Mouse (Mus musculus) B cell, adult 2 months (primary cell): ENCODE measurements around the gene Etv5.
A peak's percentile ranks its signal among the peaks of the same experiment; 100 is the strongest.

Experiments used
- DNase-seq, 2 experiments: peaks; one replicate each; pipeline ENCODE4 v3.0.0; 2022

Gene Etv5

DNA sequence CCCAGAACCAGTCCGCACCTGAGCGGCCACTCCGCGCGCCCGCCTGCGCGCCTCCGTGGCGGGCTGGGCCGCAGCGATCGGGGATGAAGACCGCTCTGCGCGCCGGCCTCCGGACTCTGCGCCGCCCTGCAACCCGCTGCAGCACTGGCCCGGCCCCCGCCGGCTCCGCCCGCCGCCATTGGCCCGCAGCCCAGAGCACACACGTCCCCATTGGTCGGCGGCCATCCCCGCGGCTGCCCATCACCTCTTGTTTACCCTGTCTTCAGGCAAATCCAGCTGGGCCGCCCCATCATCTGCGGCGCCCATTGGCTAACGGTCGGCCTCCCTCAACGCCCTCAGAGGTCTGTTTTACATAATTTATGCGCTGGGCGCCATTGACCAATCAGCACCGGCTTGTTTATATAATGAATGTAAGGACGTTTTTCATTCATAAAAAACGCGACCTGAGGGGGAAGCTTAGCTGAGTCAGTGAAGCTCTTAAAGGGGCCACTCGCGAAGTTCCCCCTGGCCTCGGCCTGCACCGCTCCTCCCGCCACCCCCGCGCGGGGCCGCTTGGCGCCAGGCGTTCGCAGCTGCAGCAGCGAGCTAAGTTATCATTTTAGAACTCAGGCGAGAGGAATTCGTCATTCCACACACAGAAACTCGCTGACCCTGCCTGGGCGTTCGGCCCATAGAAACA, at the start of gene Etv5:
TSS of gene Etv5 (minus strand) at position 221 of the 679 bp plus-strand sequence.
- DNase-seq, result peak; percentile 95 to 96

DNA sequence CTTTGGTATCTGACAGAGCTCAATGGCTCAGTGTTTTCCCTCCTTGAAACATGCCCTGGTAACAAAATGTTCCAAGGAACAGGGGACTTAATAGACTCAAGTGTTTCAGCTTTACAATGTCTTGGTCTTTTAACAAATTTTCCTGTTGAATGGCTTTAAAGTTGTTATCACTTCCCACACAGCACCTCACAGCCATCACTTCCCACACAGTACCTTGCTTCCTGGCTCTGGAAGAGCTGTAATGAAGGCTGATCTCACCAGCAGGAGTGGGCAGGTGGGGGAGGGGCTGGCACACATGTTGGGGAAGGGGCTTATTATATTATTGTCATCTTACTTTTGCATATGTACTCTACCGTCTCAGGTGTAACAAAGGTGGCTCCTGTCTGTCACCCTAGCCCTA, 44.4 kb upstream of the Etv5 start:
- no peak for DNase-seq

DNA sequence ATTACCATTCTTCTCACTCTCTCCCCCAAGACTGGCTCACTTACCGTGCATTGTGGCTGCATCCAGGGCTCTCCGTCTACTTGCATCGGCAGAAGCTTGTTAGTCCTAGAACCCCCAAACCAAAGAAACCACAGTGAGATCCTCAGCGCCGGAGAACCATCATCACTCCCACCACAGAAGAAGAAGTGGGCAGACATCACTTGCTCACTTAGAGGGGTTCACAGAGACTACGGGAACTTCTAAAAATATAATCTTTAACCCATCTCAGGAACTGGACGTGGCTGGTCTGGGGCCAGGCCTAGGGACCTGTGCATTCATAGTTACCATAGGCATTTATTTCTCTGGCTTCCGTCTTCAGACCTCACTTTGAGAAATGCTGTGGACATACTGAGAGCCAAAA, 39.8 kb upstream of the Etv5 start:
- no peak for DNase-seq

DNA sequence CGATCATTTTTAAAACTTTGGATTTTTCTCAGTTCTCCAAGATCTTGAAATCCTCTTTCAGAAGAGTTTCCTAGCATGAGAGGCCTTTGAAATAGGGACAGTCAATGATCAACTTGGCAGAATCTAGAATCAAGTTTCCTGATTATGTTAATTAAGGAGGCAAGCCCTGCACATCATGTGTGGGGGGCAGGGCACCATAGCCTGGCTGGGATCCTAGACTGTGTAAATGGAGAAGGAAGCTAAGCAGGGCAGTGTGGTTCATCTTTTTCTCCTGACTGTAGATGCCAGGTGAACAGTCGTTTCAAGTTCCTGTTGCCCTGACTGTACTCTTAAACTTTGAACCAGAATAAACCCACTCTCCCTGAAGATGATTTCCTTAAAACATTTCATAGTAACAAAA, 32.2 kb upstream of the Etv5 start:
- DNase-seq, result no peak

DNA sequence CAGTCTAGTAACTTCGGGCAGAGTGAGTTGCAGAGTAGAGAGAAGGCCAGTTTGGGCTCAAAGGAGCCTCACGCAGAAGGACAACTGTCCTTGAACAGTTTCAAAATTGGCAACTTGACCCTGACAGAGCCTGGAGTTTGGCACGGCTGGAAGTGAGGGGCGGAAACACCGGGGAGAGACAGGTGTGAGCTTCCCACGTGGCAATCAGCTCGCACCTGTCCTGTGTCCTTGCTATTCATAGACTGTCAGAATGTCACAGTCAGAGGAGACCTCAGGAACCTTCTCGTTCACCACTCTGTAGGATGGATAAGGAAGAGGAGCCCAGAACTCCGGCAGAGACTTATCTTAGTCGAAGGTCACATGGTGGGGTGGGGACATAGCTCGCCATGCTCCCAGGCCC, 29.9 kb upstream of the Etv5 start:
- DNase-seq, result no peak

DNA sequence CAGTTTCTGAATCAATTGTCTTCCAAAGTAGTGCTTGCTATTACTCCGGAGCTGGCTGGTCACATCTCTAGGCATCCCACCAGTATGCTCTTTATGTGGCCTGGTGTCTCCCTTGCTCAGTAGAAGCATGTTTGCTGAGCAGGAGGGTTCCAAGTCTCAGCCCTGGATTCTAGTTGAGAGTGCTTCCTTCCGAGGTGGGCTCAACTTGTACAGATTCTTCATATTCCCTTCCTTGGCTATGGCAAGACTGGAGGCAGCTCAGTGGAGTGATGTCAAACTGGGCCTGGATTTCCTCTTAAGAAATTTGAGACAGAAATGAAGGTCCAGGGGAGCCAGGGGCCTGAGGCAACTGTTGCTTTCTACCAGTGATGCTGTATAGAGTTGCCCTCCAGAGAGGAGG, 27.6 kb upstream of the Etv5 start:
- no peak for DNase-seq

DNA sequence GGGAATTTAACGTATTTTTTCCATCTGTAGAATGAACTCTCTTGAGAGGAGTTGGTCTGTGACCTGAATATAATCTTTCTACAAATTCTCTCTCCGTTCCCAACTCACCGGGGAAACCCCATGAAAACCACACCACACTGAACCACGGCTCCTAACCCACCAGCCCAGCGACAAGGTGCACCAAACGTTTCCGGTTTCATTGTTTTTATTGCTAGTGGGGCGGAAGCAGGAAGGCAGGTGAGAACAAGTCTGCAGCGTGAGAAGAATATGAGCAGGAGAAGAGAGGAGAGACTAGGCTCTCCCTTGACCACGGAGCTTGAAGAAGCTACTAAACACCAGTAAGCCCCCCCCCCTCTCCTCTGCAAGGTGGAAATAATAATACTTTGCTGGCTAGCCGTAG, 26.9 kb upstream of the Etv5 start:
- peak; percentile 56 to 64 for DNase-seq

DNA sequence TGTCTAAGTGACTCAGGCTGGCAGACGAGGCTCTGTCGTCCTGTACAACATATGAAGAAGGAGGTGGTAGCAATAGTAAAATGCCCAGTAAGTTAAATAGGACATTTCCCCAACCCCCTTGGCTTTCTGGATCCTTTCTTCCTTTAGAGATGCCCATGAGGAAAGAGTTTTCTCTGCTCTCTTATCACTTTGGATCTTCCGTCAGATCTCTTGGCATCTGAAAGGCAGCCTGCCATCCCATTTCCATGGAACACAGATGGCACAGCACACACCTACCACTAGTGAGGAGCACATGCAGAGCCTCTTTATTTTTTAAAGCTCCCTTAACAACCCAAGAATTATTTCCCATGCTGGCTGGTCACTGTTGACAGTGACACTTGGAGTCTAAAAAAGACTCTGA, 22.7 kb upstream of the Etv5 start:
- DNase-seq, result no peak

DNA sequence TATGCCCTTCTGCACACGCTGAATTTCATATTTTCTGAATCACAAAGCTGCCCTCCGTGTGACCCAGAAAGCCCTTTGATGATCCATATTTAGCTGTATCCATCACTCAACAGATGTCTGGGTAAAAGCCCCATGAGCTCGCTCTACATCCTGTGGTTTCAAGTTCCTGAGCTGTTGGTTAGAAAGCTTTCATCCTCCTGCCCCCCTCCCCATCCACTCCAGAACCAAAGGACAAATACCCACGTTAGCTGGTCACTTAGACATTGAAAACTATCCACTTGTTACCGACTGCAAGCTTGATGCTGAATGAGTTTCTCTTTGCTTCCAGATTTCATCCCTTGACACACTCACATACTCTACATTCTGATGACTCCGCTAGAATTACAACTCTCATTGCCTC, 22.2 kb upstream of the Etv5 start:
- DNase-seq, result no peak

DNA sequence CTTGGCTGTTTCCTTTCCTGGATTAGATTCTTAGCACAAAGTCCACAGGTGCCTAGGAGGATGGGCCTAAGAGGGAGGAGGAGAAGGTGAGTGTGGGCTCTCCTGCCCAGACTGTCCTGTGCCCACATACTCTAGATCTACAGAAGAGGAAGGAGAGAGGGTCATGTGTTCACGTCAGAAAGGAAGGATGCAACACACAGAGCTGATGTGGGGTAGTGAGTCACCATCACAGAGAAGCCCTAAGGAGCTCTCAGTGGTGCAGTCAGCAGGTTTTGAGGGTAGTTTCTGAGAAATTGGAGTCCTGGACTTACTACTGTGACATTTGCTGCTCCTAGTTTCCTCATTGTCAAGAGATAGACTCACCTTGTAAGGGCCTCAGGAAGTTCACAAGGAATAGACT, 21.4 kb upstream of the Etv5 start:
- no peak for DNase-seq

DNA sequence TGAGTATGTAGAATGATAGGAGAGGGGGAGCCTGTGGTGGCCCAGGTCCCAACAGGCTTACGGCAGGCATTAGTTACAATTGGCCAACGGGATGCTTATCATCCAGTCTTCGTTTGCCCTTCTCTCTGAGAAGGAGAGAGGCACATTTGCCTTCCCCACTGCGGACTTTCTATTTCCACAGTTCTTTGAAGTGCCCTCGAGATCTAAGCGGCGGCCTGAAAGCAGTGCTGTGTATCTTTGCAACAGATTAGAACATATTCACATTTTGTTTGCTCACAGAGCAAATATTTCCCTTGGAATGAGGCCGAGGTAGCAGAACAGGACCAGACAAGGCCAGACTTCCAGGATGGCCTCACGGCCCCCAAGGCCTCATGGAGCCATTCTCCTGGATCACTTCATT, 12.6 kb upstream of the Etv5 start:
- DNase-seq, result no peak

DNA sequence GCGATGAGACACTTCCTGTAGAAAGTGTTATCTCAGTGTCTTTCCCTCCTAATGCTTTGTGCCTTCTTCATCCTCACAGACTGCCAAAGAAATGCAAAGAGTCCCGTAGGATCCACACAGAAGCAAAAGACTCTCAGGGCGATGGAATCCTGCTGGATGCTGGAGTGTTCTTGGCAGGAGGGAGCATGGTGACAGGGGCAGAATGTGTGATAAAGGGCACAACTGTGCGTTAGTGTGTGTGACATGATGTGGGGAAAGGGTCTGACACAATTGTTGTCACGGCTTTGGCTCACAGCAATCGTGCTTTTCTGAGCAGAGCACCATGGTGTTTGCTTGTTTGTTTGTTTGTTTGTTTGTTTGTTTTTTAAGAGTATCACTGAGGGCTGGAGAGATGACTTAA, 8.6 kb upstream of the Etv5 start:
- DNase-seq, result no peak

DNA sequence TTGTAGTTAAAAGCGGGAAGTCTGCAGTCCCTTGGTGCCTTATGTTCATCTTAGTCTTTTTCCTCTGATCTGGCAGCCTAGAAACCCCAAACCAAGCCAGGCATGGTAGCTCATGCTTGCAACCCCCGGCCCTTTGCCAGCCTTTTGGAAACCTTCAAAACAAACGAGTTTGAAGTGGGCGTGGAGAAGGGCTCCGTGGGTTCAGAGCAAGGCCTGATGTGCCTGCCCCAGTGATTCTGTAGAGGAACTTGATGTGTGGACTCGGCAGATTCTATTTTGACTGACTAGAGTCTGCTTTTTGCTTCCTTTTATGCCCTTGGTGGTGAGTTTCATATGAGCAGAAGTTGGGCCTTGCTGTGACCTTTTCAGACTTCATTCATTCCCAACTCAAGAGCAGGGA, 5.3 kb upstream of the Etv5 start:
- peak; percentile 61 to 65 for DNase-seq

DNA sequence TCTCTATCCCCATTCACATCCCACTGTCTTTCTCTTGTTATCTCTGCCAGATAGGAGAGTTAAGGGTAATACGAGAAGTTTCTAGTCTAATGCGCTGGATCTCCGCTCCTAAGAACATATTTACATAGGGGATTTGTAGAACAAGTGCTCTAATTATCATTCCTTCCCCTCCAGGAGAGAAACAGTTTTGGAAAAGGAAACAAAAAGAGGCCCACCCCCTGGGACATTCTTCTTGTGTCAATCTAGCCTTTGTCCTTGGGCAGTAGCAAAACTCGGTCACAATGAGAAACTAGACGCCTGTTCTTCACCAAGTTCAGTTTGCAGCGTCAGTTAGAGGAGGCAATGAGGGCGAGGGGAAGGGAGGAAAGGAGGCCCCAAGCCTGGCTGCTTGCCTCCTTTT, 2.7 kb upstream of the Etv5 start:
- no peak for DNase-seq

DNA sequence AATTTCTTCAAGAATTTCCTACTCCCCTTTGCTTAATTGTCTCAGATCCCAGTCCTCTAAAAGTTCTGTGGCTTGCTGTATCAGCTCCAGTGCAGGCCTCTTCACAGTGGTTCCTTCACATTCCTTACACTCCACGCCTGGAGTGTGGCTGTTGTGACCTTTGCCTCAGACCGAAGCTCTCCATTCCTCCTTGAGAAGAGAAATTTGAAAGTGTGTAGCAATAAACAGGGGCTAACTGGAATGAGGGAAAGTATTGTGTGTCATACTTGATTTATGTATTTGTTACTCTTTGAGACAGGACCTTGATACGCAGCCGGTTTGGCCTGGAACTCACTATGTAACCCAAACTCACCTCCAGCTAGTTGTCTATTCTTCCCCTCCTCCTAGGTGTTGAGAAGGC, 1.8 kb upstream of the Etv5 start:
- DNase-seq, result no peak

DNA sequence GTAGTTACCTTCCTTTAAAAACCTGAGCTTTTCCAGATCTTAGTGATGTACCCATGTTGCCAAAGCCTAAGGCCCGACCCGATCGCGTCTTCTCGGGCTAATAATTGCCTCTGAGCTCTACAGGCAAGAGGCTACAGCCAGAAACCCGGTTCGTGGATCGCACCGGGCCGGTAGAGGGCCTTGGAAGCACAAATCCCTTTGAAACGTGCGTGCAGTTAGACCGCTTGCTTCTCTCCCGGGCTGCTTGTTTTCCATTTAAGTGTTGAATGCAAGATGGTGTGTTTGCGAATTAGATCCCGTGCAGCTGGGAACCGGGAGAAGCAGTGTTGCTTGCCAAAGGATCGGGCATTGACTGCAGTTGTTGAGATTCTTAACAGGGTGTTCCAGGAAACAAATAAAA, 750 bp upstream of the Etv5 start:
- peak; percentile 28 to 30 for DNase-seq

DNA sequence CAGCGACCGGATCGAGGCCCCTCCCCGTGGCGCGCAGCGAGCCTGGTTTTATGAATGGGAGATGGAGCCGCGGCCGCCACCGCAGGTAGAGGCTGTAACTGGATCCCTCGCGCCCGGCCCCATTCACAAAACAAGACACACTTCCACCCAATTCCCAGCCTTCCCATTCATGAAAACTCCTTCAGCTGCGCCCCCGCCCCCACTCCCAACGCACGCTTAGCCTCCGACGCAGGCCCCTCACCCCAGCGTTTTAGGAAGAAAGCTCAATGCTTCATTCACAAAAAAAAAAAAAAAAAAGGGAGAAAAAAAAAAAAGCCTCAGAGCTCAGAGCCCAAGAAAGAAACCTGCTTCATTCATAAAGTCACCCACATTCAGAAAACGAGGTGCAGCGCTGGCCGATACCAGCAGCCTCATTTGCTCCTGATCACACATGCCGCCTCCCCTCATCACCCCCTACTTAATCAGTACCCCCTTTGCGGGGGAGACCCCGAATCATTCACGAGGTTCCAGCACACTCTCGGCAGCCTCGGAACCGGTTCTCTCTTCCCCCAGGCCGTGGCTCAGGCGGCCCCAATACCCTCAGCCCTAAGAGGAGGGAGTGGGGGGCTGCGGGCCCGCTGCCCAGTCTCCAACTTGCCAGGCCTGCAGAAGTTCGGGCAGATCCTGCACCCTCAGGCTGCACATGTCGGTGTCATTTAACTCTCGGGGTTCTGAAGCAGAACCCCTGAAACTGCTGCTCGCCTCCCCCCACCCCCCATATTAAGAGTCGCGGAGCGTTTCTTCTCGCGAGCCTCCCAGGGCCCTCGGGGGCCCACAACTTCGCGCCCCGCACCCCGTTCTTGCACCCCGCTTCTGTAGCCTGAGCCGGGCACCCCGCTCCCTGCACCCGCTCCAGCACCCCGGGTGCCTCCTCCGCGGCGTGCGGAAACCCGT, 812 bp downstream of the Etv5 start:
- DNase-seq, result peak; percentile 53 to 54

DNA sequence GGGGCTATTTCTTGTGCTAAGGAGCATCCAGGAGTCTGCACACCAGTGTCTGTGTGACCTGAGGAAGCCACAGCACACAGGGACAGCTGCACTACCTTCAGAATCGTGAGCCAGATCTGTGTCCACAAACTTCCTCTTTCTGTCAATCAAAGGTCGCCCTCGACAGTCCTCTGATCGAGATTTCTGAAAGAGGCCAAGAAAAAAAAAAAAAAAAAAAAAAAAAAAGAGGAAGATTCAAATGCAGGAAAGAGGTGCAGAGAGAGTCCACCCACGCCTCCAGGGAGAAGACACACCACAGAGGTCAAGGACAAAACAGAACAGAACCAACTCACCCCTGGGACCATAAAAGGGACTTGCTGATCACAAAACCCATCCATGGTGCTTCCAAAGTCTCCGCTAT, 3.4 kb downstream of the Etv5 start:
- peak; percentile 47 to 48 for DNase-seq

DNA sequence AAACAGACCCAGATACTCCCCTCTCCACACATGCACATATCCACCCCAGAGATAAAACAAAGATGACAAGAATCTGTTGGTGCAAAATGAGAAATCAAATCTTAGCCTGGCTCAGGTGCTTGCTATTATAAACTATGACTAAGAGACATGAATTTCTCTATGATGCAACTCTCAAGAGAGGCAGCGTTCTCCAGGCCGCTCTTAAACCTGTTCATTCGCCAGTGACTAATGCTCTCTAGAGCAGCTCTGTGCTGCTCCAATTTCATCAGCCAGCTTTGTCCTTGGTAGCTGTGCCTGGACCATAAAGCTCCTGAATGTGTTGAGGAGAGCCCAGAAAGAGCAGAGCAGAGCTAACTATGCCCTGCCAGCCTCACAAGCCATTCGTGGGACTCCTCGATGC, 5.0 kb downstream of the Etv5 start:
- DNase-seq, result no peak

DNA sequence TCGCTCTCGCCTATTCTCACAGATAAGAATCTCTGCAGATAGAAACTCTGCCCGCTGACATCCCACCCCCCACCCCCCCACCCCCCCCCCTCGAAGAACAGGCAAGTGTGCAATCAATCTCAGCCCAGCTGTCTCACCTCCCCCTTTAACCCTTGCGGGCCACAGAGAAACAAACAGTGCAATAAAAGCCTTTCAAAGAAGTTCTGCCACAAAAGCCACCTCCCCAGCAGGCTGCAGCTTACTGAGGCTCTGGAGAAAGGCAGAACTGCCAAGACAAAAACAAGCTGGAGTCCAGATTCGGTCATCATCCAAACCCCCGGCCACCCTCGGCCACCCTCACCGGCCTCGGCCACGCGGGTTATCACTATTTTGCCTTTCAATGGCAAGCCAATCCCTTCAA, 5.6 kb downstream of the Etv5 start:
- no peak for DNase-seq

DNA sequence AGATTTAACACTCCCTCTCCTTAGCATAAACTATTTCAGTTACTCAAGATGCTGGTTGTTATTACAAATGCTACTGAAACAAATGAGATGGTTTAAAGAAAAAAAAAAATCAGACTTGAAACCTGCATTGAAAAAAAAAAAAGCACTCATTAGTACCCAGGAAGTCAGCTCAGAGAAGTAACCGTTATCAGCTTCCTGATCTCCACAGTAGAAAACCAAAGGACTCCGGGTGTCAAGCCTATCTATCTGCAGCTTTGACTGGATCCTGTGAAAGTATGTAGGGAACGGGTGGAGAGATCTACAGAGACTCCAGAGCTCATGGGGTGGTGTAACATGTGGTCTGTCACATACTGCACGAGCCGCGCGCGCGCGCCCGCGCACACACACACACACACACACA, 7.7 kb downstream of the Etv5 start:
- no peak for DNase-seq

DNA sequence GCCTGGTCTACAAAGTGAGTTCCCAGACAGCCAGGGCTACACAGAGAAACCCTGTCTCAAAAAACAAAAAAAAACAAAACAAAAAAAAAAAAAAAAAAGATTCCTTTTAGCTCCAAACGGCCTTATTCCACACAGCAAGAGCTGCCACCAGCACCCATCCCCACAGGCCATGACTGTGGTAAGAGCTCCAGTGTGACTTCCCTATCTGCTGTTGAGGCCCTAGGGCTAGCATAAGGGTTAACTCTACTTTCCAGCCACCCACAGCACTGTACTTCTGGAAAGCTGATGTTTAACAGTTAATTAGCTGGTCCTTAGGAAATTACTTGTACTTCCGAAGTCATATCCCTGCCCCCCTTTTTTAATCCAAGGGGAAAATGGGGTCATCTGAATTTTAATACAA, 8.2 kb downstream of the Etv5 start:
- DNase-seq, result no peak

DNA sequence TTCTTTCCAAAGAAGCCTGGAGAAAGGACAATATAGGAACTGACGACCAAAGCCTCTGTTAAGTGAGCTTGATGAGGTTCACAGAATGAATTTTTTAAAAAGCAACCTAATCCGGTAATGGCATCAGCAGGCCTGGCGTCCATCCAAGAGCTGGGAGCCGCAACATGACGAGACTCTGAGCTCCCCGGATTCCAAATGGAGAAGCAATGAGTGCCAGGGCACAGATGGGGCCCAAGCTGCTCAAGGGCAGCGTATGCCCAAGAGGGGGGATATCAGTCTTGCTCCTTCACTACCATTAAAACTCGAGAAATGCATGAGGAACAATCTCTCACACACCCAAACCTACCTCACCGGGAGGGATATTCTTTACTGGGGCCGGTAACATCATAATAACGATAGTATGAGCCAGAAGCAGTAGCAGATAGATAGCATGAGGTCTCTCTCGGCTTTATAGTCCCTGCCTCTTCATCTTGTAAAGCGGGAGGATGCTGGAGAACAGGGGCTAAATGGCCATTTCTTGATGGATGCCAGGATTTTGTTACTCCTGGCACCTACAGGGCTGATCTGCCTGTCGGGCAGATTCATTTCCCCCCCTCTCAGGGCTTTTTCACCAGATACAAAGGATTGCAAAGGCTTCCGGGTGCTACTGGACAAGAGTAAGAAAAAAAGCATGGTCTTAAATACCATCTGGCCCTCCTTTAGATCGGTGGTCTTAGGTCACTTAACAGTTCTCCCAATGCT, 9.1 kb downstream of the Etv5 start:
- no peak for DNase-seq

DNA sequence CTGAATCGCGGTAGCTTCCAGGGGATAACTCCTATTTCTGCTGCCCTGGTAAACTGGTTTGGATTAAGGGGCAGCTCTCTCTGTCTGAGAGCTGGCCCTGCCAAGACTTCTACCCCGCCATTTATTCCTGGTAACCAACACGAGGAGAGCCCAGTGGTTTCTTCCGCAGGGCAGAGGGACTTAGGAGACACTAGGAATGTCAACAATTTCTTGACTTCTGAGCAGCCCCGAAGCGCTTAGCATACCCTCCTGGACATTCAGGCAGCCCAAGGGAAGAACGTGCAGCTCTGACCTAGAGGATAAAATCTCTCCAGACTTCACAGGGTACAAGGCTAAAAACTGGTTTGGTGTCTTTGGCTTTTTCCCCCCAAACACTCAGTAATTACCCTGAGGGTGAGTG, 10.1 kb downstream of the Etv5 start:
- DNase-seq, result no peak
